Mouse (Mus musculus) erythroblast, adult 5-6 weeks (primary cell): ENCODE data around the gene Nav2. TPM values are rescaled to one million over a fixed set of nuclear protein-coding genes. Genes with fewer than 3 reads are reported as not detected.
A peak's percentile ranks its signal among the peaks of the same experiment; 100 is the strongest.

ENCODE experiments used
- ATAC-seq: replicated peaks from 2 replicates; pipeline ENCODE4 v1.8.0; 2016; ENCODE audit warnings: moderate number of reproducible peaks, mild to moderate bottlenecking, moderate TSS enrichment, inconsistent platforms; ENCODE audit not compliant: poor library complexity, low FRiP score, severe bottlenecking
- total RNA-seq, 2 experiments: library from RNA; stranded (forward) in 1 of 2; stranded (reverse) in 1 of 2; fragments of 150-400 nt in 1 of 2; fragments of 200-764, 138-1000 nt in 1 of 2; gene quantifications; 2 replicates each; pipeline versions ENCODE4 v1.2.3 to v1.2.4; 2015 to 2017; ENCODE audit warnings: low replicate concordance in 2 of 2

Gene Nav2
- total RNA-seq, 2 experiments from 2014 or later, result 1.9 to 4.6 TPM

DNA sequence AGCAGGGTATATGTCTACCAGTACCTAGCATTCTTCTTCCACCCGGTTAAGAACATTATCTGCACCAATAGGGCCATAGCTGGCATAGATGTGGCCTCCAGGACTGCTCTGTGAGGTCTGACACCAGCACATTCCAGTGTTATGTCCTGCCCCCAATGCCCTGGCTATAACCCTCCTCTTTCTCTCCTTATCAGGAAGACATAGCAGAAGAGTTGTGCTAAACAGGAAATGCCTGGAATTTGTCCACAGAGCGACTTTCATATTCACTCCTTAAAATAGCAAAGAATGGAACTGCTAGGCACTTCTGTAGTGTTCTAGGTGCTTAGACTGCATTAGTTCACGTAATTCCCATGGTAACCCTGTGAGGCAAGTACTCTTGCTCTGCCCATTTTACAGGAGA lies 16.7 kb downstream of the Nav2 start:
- no peak for ATAC-seq

- peak; percentile 86 for ATAC-seq
Measured at GRCm38 (mm10) chr7:48928364-48928763, 19.8 kb downstream of the Nav2 start.

DNA sequence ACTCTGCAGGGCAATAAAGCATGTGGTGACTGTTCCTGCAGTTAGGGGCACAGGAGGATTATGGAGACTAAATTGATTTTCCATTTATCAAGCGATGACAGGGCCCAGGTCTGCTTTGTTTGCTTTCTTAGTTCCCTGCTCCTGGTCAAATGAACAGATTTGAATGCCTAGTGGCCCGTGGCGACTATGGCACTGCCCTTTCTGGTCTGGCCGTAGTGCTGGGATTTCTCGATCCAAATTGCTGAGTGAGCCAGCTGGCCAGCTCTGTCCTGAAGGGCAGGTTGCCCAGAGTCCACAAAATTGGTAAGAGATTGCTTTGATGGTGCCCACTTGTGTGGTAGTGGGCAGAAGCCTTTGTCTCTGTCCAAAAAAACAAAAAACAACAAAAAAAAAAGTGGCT lies 21.9 kb downstream of the Nav2 start:
- no peak for ATAC-seq

DNA sequence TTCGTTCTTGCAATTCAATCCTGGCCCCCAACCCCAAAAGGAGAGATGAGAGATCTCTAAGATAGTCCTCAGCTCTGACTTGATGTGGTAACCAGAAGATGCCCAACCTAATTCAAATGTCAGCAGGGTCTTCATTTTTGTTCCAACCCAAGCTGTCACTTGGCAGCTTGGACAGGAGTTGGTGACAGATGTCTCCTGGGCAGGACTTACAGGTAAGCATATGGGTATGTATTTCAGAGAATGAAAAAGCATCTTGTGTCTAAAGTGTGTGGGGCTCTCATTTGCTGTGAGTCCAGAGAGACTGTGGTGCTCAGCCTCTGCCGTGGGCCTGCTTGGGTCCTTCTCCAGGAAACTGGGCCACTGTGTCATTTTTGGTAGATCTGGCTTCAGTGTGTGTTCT lies 23.6 kb downstream of the Nav2 start:
- no peak for ATAC-seq

- ATAC-seq, result no peak
Measured at GRCm38 (mm10) chr7:48934816-48935215, 26.3 kb downstream of the Nav2 start.

GRCm38 (mm10) chr7:48937562-48937961 lies 29.0 kb downstream of the Nav2 start:
- ATAC-seq, result no peak

DNA sequence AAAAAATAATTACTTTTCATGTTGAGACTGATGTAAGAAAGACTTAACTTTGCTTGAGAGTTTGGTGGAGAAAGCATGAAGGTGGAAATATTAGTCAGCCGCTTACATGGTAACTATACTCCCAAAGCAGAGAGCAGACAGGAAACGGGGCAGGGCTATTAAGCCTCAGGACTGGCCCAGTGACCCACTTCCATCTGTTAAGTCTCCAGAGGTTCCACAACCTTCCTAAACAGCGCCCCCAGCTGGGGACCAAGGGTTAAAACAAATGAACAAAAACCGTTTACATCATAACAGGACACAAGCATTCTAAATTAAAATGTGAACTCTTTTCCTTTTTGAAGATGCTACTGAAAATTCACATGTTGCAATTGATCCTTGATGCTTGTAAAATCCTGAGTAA lies 29.7 kb downstream of the Nav2 start:
- 0 out of 2 replicates have a peak, but pooled peaks have one; percentile 46 for ATAC-seq

GRCm38 (mm10) chr7:48948381-48949108 lies 40.0 kb downstream of the Nav2 start:
- no peak for ATAC-seq

DNA sequence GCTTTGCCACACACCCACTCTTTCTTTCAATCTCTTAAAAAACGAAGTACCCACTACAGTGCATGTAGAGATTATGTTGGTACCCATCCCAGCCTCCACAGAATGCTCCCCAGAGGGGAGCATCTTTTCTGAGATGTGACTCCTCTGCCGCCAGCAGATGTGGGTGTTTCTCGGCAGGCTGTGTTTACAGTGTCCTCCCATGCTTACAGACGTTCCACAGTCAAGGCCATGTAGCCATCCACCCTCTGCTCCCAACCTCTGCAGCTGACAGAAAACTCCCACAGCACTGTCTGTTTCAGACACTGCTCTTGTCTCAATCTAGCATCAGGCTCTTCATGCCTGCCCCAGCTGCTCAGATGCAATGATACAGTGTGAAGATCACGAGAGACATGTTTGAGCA lies 46.0 kb downstream of the Nav2 start:
- no peak for ATAC-seq

DNA sequence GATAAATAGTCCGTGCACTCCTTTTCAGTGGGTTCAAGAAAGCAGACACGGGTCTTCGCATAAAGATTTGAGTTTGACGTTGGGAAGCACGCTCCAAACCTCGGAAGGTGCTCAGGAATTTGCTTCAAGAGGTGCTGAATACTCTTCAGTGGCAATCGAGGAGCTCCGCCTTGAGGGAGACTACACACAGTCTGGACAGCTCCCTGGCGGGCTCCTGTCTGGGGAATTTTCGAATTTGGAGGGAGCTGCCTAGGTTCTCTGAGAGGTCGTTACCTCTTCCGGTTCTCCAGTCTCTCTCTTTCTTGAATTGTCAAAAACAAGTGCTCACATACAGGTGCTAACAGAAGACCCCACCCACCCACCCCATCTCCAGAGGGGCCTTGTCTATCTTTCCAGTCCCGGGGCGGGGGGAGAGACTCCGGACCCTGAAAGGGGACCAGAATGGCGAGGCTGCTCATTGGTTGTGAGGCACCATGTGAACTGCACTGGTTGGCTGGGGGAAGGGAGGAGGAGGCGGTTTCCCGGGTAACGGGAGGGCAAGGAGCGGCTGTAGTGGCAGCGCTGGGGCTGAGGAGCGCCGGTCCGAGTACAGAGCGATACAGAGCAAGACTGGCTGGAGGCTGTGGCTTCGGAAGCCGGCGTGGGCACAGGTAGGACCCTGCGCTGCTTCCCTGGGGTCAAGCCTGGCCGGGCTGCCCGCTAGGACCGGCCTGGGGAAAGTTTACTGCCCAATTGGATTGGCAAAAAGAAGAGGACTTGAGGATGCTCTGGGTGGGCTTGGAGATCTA lies 50.2 kb downstream of the Nav2 start:
- ATAC-seq, result no peak

- ATAC-seq, result no peak
Measured at GRCm38 (mm10) chr7:48959316-48959661, 50.8 kb downstream of the Nav2 start.

DNA sequence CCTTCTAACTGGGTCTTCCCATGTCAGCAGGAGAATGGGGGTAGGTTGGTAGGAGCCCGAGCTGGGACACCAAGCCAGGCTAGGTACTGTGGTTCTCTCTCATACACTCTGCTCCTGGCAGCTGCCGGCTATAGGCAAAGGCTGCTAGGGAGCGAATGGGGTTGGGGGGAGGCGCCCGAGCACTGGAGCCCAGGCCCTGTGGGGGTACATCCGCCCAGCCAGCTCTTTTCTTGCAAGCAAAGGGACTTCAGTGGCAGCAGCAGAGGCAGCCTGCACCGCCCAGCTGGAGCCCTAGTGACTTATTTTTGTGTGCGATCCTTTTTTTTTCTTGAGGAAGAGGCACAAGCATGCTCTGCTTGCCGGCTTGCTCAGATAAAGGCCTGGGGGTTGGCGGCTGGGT lies 51.6 kb downstream of the Nav2 start:
- no peak for ATAC-seq

GRCm38 (mm10) chr7:48961501-48961900 lies 53.0 kb downstream of the Nav2 start:
- ATAC-seq, result no peak

- no peak for ATAC-seq
Measured at GRCm38 (mm10) chr7:48961935-48962334, 53.4 kb downstream of the Nav2 start.

GRCm38 (mm10) chr7:48963112-48963511 lies 54.6 kb downstream of the Nav2 start:
- no peak for ATAC-seq

- no peak for ATAC-seq
Measured at GRCm38 (mm10) chr7:48963554-48963953, 55.0 kb downstream of the Nav2 start.

DNA sequence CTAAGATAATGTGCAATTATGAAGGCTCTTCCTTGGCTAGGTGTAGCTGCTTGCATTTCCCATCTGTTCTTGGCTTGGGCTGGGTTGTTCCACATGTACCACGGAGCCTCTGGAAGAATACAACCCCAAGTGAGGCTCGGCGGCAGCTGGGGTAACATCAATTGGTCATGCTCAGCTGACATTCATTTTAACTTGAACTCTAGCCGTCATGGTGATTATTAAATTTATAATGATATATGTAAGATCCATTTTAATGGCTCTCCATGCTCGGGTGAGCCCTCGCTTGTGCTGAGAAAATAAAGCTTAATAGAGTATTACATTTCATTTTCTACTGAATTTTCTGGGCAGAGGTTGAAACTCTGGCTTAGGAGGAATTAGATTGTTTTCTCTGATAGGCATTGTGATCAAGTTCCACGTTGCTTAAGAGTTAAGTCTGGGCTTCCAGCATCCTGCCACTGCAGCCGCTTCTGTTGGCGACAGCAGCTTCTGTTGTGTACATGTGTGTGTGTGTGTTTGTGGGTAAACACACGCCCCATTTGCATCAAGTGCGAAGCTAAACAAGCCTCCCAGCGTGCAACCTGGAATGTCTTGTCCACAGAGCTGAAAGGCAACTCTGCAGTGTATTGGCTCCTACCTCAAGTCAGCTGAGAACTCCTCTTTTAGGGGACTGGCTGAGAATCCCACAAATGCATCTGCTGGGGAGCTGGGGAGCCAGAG lies 57.4 kb downstream of the Nav2 start:
- ATAC-seq, result no peak

DNA sequence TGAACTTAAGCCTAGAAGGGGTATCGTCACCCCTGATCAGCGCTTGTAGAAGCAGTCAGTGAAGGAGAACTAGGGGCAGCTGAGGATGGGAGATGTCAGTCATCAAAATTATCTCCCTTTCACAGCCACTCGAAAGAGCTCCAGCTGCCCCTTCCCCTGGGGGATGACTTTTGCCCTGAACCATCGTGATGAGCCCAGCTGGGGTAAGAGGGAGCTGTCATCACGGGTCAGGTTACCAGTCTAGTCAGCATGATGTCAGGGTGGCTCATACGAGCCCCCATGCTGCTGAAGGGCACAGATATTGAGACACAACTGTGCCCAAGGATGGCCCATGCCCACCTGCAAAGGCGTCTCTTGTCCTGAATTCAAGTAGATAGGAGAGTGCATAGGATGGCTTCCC lies 72.5 kb downstream of the Nav2 start:
- ATAC-seq, result no peak

DNA sequence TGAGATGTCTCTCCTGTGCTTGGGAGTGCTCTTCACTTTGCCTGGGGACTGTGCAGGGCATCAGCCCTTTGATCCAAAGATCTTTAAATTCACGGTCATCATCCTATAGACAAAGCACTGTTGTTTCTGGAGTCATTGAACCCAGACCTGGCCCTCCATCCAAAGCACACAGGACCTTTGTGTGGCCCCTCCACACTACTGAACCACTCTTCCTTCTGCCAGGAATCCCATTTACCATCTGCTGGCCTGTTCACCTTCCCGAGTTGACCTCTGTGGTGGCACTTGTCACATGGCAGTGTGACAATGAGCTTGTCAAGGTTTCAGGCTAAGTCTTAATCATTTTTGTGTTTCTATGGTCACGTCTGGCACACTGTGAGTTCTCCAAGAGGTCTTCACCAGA lies 73.3 kb downstream of the Nav2 start:
- ATAC-seq, result no peak

DNA sequence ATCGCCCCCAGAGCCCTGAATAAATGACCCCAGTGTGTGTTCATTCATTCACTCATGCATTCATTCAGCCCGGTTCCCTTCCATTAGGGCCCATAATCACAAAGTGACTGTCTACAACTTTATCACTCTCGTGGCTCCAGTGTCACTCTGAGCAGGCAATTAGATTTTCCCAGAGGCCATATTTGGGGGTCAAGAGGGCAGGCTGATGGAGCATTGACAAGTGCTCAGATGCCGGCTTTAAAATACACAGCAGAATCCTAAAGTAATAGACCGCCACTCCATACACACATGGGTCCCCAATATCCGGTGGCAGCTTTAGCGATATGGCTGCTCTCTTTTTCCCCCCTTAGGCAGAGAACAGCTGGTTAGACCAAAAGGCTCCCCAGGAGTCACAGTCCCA lies 74.1 kb downstream of the Nav2 start:
- no peak for ATAC-seq
